Mouse (Mus musculus) kidney, postnatal 25 days (tissue): ENCODE results near the gene Snap23.

ENCODE experiments used
- DNase-seq, 2 experiments: peaks; one replicate each; pipeline ENCODE4 v3.0.0; 2021; ENCODE audit warnings: mixed read lengths in 2 of 2

Snap23 gene

GRCm38 (mm10) chr2:120592227-120592626 lies 24.8 kb downstream of the Snap23 start:
- DNase-seq, result peak; percentile 20 to 51

- no peak for DNase-seq
Measured at GRCm38 (mm10) chr2:120597734-120598133, 30.3 kb downstream of the Snap23 start.

DNA sequence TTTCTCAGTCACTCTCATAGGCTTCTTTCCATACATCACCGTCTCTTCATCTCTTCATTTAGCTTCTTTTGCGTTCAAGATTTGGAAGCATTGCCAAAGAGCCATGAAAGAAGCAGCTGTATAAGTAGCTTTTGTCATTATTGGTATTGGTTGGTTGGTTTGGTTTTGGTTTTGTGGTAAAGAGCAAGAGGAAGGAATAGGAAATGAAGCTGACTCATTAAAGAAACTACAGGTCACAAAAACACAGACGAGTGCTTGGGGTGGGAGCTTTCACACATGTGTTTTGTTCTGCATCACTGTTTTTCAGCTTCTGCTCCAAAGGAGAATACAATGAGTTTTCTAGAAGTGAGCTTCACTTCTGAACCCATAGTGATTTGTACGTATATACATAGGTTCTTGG lies 32.0 kb downstream of the Snap23 start:
- DNase-seq, result no peak

GRCm38 (mm10) chr2:120606021-120606690 lies 38.7 kb downstream of the Snap23 start:
- DNase-seq, result peak in 1 of 2 experiments; percentile 13

GRCm38 (mm10) chr2:120608830-120609723 lies 41.6 kb downstream of the Snap23 start, which contains the start of the genes Haus2 and Lrrc57:
Haus2 (plus strand) TSS chr2:120609383.
Lrrc57 (minus strand) TSS chr2:120609520.
- peak; percentile 91 to 95 for DNase-seq

GRCm38 (mm10) chr2:120616279-120617163 lies 49.0 kb downstream of the Snap23 start:
- DNase-seq, result no peak

DNA sequence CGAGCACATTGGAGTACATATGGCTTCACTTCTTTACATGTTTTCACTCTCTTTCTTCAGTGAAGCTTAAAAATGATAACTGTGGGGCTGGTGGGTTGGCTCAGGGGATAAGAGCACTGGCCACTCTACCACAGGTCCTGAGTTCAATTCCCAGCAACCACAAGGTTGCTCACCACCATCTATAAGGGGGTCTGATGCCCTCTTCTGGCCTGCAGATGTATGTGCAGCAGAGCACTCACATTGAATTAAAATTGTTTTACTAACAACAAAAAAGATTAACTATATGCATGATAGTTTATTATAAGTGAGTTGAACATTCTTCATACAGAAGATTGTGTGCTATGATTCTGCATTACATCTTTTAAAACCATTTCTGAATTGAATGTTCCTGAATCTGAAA lies 52.1 kb downstream of the Snap23 start:
- no peak for DNase-seq

GRCm38 (mm10) chr2:120622920-120623319 lies 55.4 kb downstream of the Snap23 start:
- no peak for DNase-seq

GRCm38 (mm10) chr2:120628076-120628865 lies 60.8 kb downstream of the Snap23 start:
- DNase-seq, result no peak

DNA sequence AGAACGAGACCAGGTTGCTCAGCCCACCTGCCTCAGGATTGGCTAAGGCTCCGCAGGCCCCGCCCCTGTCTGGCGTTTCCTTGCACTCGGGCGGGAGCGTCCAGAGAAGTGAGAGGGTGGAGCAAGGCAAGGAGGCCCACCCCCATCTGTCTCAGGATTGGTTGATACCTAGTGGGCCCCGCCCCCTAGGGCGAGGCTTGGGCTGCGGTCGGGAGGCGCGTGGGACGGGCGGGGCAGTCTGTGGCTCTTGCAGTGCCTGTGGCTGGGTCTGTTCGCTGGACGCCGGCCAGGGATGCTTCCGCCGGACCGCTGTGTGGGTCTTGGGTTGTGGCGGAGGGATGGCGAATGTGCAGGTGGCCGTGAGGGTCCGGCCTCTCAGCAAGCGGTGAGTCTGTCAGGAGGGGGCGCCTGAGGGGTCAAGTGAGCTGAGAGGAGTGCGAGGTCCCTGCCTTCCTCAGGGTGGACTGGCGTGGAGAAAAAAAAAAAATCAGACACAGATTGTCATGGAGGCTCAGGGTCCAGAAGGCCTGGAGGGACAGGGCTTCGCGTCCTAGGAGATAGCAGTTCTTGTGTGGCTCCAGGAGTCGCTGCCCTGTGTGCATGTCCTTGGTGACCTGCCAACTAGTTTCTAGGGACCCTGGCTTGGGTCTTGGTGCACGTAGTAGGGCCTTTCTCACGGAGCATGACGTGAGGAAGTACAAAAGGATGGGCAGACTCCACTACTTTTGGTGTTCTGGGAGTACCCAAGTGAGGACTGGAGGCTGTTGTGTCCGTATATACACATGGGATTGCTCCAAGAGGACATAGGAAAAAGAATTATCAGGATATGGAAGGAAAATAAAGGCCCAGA lies 61.6 kb downstream of the Snap23 start, which contains the start of gene Stard9:
Stard9 (plus strand) TSS at position 236 of the 850 bp plus-strand sequence.
- DNase-seq, result peak; percentile 99

- no peak for DNase-seq
Measured at GRCm38 (mm10) chr2:120630246-120630645, 62.8 kb downstream of the Snap23 start.

GRCm38 (mm10) chr2:120630655-120631054 lies 63.2 kb downstream of the Snap23 start:
- DNase-seq, result no peak

DNA sequence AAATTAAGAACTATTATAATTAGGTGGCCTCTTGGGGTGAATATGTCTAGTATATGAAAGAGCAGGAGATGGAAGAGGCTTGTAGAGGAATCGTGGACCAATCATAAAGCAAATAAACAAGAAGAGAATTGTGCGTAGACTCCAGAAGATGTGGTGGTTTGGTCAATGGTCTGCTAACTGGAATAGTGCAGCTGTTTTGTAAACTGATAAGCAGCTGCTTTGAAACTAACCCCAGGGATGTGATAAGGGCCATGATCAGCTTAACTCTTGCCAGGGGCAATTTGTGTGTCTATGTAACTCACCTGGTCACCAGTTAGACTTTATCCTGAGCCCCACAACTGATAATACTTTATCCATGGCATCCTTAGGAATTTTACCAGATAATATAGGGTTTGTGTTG lies 64.0 kb downstream of the Snap23 start:
- no peak for DNase-seq

DNA sequence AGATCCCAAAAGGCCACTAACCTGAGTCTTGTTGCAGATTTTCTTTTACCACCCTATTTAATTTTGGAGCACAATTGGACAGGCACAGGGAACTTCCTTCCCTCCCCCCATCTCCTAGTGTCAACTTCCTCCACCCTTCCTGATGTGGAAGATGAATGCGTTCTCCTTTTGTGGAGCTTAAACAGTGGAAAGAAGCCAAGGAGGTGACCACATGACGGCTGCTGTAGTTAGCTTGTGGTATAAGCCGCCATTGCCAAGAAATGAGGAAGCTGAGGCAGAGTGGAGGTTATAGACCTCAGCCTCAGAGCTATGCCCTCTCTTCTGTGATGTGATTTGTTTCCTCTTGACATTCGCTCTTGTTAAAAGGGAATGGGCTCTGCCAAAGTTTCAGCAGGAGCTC lies 64.5 kb downstream of the Snap23 start:
- DNase-seq, result peak; percentile 56 to 62

DNA sequence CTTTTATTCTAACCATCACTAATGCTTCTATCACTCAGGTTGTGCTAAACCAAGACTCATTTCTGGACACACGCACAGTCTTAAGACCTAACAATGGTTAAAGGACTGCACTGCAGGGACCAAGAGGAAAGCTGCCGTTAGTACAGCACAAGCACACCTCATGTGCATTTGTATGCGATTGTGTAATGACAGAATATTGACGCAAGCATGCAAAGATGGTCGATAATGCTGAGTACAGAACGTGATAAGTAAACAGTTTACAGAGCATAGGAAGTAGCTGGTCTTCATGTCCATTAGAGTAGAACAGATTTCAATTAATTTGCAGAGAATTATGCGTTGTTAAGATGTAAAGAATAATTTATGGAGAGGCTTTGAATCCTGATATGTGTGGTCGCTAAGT lies 73.4 kb downstream of the Snap23 start:
- no peak for DNase-seq

DNA sequence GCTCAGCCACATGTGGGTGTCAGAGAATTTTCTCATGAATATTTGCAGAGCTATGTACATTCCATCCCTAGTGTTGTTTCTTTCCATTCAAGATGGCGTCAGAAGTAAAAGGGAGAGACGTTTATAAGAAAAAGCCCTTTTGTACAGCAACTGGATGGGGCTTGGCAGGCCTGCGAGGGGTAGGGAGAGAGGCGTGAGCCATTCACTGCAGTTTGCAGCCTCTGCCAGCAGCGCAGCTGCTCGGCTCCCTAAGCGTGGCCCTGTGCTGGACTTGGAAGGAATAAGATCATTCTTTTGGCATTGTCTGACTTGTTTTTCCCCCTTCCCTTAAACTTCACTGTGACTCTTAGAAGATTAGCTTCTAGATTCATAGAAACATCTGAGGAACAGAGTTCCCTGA lies 76.4 kb downstream of the Snap23 start:
- DNase-seq, result peak; percentile 24 to 47

DNA sequence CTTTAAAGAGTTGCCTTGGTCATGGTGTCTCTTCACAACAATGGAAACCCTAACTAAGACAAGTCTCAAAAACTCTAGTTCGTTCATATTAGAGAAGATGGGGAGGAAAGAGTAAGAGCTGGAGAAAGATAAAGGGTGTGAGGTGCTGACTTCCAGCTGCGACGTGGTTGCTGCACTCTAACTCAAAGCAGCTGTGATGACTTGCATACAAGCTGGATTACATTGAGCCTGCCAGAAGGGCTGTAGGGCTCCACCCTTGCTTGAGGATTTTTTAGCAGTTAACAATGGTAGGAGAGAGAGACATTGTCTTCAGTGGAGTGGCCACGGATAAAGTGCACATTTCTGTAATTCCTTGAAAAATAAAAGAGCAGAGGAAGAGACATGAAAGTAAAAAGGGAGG lies 79.3 kb downstream of the Snap23 start:
- DNase-seq, result no peak
